Mouse (Mus musculus): ENCODE data around the gene Myo1h. TPM values are rescaled to one million over a fixed set of nuclear protein-coding genes. Genes with fewer than 3 reads are reported as not detected.
A peak's percentile ranks its signal among the peaks of the same experiment; 100 is the strongest.

Myo1h gene
- polyA plus RNA-seq, 1 experiment from 2014 or later: 2.8 TPM

DNA sequence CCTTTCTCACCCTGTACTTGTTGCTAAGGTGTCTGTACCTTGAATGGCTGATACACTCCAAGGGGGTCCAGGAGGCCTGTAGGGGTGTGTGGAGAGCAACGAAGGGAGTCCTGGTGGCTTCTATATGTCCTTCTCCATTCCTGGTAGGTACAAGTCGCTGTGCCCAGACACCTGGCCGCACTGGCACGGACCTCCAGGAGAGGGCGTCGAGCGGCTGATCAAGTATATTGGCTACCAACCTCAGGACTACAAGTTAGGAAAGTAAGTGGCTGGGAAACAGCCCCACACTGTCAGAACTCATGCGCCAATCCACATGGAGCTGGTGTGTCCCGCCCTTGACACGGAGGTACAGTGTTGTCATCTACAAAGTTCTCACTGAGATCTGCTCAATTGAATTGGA, 62.5 kb downstream of the Myo1h start:
- Histone ChIP-seq H3K4me2 (replicated peaks; ENCODE audit: low read depth) (no peak overlapping the region), H3K9ac (ENCODE audit: low read depth, low read length) (no peak overlapping the region), H3K4me1 (replicated peaks; ENCODE audit: control insufficient read depth, insufficient read depth, low read length) (no peaks in the 10 kb centered on the region), H3K4me3 (ENCODE audit: low read depth, low read length) (no peak overlapping the region), H3K9me3 (ENCODE audit: control insufficient read depth) (no peaks in the 10 kb centered on the region), H3K36me3 (ENCODE audit: control insufficient read depth, insufficient read depth) (no peaks in the 10 kb centered on the region), H3K27me3 (replicated peaks; ENCODE audit: control insufficient read depth, insufficient read depth, low read length) (no peaks in the 10 kb centered on the region), H3K27ac (ENCODE audit: low read depth, low read length) (no peak overlapping the region)
- WGBS: 61% methylated on average over 10 of the region's 10 CpGs
- no peak for ATAC-seq
- peak; percentile 52 for TF ChIP-seq CTCF (IDR thresholded peaks at IDR 0.05; ENCODE audit: low read depth)

DNA sequence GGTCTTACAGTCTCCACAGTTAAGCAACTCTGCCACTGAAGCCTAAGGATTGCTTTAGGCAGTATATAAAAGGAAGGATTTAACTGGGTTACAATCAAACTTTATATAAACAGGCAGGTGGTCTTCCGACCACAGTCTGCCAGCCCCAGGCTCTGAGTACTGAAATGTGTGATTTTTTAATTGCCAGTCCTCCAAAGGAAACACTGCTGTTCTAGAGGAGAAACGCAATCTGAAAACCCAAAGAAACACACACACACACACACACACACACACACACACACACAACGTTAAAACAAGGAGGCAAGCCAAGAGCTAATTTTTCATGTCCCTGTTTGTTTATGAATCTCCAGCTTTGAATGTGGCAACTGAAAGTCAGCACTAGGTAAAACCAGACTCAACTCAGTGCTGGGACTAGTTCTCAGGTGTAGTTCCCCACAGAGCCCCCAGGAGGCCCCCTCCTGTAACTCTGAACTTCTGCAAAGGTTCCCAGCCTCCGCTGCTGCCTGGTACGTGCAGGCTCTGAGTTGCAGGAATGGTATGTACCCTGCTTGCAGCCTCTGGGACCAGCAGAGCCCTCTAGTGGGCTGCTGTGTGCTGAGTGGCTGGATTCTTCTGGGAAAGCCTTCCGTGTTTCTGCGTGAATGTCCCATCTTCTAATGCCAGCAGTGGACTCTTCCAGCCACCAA, 67.4 kb downstream of the Myo1h start:
- ATAC-seq: peak; percentile 93
- H3K4me3 ChIP-seq (ENCODE audit: low read depth, low read length): no peak overlapping the region

DNA sequence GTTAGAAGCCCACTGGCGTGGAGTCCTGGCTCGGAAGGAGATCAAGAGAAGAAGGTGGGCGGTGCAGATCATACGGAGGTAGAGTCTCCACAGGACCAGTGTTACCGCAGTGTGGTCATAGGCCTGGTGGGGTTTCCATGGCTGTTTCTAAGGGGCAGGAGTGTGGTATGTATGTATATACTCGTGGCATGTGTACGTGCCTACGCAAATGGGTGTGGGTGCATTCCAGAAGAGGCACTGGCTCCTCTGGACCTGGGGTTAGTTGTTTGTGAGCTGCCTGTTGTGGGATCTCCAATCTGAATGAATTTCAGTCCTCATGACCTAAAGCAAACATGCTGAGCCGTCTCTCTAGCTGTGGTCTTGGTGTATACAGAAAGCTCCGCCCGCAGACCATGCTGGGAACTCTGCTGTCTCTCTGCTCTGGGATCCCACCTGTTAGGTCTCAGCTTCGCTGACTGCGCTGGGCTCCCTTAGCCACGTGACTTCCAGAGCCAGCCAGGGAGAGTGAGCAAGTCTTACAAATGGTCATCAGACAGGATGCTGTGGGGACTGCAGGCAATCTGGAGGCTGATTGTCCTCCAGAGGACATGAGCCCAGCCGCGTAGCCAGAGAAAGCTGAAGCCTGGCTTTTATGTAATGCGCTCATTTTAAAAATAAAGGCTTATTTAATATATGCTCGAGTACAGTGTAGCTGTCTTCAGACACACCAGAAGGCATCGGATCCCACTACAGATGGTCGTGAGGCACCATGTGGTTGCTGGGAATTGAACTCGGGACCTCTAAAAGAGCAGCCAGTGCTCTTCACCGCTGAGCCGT, 68.2 kb downstream of the Myo1h start:
- Histone ChIP-seq H3K27me3 (replicated peaks; ENCODE audit: control insufficient read depth, insufficient read depth, low read length) (no peaks in the 10 kb centered on the region), H3K36me3 (ENCODE audit: control insufficient read depth, insufficient read depth) (peaks cover 29% of the 10 kb centered on the region), H3K4me2 (replicated peaks; ENCODE audit: low read depth) (peak overlapping the region; percentile 27), H3K27ac (ENCODE audit: low read depth, low read length) (peak overlapping the region; percentile 42), H3K4me1 (replicated peaks; ENCODE audit: control insufficient read depth, insufficient read depth, low read length) (no peaks in the 10 kb centered on the region), H3K9me3 (ENCODE audit: control insufficient read depth) (no peaks in the 10 kb centered on the region), H3K9ac (ENCODE audit: low read depth, low read length) (no peak overlapping the region), H3K4me3 (ENCODE audit: low read depth, low read length) (no peak overlapping the region)
- ATAC-seq: peak; percentile 86
- no peak for TF ChIP-seq CTCF (IDR thresholded peaks at IDR 0.05; ENCODE audit: low read depth)
- 31% methylated on average over 23 of the region's 23 CpGs for WGBS

More for the DNA sequence above, 67.4 kb downstream of the Myo1h start:
- no peaks in the 10 kb centered on the region for H3K27me3 ChIP-seq (replicated peaks; ENCODE audit: control insufficient read depth, insufficient read depth, low read length)
- H3K9ac ChIP-seq (ENCODE audit: low read depth, low read length): no peak overlapping the region
- 20% methylated on average over 7 of the region's 7 CpGs for WGBS
- H3K4me1 ChIP-seq (replicated peaks; ENCODE audit: control insufficient read depth, insufficient read depth, low read length): no peaks in the 10 kb centered on the region
- no peaks in the 10 kb centered on the region for H3K9me3 ChIP-seq (ENCODE audit: control insufficient read depth)
- H3K27ac ChIP-seq (ENCODE audit: low read depth, low read length): peak overlapping the region; percentile 42
- peak overlapping the region; percentile 27 for H3K4me2 ChIP-seq (replicated peaks; ENCODE audit: low read depth)
- H3K36me3 ChIP-seq (ENCODE audit: control insufficient read depth, insufficient read depth): peaks cover 21% of the 10 kb centered on the region
- TF ChIP-seq CTCF (IDR thresholded peaks at IDR 0.05; ENCODE audit: low read depth): peak; percentile 95

DNA sequence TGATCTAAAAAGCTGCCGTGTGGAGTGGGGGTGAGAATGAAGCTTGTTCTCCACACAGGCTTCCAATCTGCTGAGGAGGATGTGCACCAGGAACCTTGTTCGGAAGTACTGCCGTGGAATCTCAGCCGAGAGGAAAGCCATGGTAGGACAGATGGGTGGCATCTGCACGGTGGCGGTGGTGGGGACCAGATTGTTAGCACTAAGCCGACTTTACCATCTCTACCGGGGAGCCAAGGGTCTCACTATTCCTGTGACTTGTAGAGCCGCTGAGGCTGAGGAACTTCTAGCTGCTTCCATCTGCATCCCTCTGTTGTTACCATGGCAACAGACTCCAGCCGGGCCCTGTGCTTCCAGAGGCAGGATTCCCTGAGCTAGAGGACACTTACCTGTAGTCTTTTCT, 69.9 kb downstream of the Myo1h start:
- ATAC-seq: no peak
- Histone ChIP-seq H3K27me3 (replicated peaks; ENCODE audit: control insufficient read depth, insufficient read depth, low read length) (no peaks in the 10 kb centered on the region), H3K27ac (ENCODE audit: low read depth, low read length) (no peak overlapping the region), H3K4me3 (ENCODE audit: low read depth, low read length) (no peak overlapping the region), H3K4me1 (replicated peaks; ENCODE audit: control insufficient read depth, insufficient read depth, low read length) (no peaks in the 10 kb centered on the region), H3K9me3 (ENCODE audit: control insufficient read depth) (no peaks in the 10 kb centered on the region), H3K36me3 (ENCODE audit: control insufficient read depth, insufficient read depth) (peaks cover 46% of the 10 kb centered on the region), H3K9ac (ENCODE audit: low read depth, low read length) (no peak overlapping the region), H3K4me2 (replicated peaks; ENCODE audit: low read depth) (no peak overlapping the region)
- WGBS: 75% methylated on average over 10 of the region's 10 CpGs
- no peak for TF ChIP-seq CTCF (IDR thresholded peaks at IDR 0.05; ENCODE audit: low read depth)

DNA sequence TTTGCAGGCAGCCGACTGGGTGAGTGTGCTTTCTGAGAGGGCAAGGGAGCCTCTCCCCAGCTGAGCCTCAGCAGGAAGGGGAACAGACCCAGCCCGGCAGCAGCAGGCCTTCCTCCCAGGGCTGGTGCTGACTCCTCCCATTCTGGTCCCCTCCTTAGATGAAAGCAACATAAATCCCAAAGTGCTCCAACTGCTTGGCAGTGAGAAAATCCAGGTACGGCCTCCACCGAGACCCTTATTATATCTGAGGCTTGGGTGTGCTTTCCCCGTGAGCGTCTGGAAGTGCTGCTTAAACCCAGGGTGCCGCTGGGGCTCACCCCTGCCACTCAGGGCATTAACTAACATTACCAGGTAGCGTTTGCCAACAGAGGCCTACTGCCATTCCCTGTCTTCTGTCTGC, 70.6 kb downstream of the Myo1h start:
- no peak overlapping the region for H3K4me2 ChIP-seq (replicated peaks; ENCODE audit: low read depth)
- no peak for ATAC-seq
- H3K27me3 ChIP-seq (replicated peaks; ENCODE audit: control insufficient read depth, insufficient read depth, low read length): no peaks in the 10 kb centered on the region
- WGBS: 47% methylated on average over 8 of the region's 8 CpGs
- H3K4me3 ChIP-seq (ENCODE audit: low read depth, low read length): no peak overlapping the region
- no peak overlapping the region for H3K9ac ChIP-seq (ENCODE audit: low read depth, low read length)
- peaks cover 4% of the 10 kb centered on the region; the same call in 1 of the 2 replicates for H3K4me1 ChIP-seq (replicated peaks; ENCODE audit: control insufficient read depth, insufficient read depth, low read length)
- TF ChIP-seq CTCF (IDR thresholded peaks at IDR 0.05; ENCODE audit: low read depth): no peak
- peaks cover 51% of the 10 kb centered on the region for H3K36me3 ChIP-seq (ENCODE audit: control insufficient read depth, insufficient read depth)
- no peaks in the 10 kb centered on the region for H3K9me3 ChIP-seq (ENCODE audit: control insufficient read depth)
- H3K27ac ChIP-seq (ENCODE audit: low read depth, low read length): no peak overlapping the region

DNA sequence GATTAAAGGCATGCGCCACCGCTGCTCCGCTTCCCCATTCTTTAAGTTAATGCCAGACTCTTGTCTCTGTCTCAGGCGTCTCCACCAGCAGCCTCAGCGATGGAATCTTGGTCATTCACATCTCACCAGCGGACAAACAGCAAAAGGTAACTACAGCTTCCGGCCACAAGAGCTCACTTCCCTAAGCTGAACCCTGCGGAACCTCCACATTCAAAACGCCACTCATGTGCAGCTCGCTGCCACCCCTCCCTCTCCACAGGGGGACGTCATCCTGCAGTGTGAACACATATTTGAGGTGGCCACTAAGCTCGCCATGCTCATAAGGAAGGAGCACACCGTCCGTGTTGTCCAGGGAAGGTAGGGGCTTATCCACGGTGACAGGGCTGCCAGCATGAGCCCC, 72.0 kb downstream of the Myo1h start:
- Histone ChIP-seq H3K9me3 (ENCODE audit: control insufficient read depth) (no peaks in the 10 kb centered on the region), H3K36me3 (ENCODE audit: control insufficient read depth, insufficient read depth) (peaks cover 62% of the 10 kb centered on the region), H3K27ac (ENCODE audit: low read depth, low read length) (no peak overlapping the region), H3K4me3 (ENCODE audit: low read depth, low read length) (no peak overlapping the region), H3K27me3 (replicated peaks; ENCODE audit: control insufficient read depth, insufficient read depth, low read length) (no peaks in the 10 kb centered on the region), H3K4me1 (replicated peaks; ENCODE audit: control insufficient read depth, insufficient read depth, low read length) (peaks cover 14% of the 10 kb centered on the region; the same call in 1 of the 2 replicates), H3K9ac (ENCODE audit: low read depth, low read length) (no peak overlapping the region), H3K4me2 (replicated peaks; ENCODE audit: low read depth) (no peak overlapping the region)
- ATAC-seq: no peak
- TF ChIP-seq CTCF (IDR thresholded peaks at IDR 0.05; ENCODE audit: low read depth): no peak
- 82% methylated on average over 15 of the region's 15 CpGs for WGBS

Measured in intestine, postnatal 0 days (tissue).